Mouse (Mus musculus) adrenal gland, adult 8-10 months (tissue): ENCODE data around the gene Stk25. TPM values are rescaled to one million over a fixed set of nuclear protein-coding genes. Genes with fewer than 3 reads are reported as not detected.

Experiments
- DNase-seq: peaks from one replicate; pipeline ENCODE4 v3.0.0; 2022
- total RNA-seq, 4 experiments: library from RNA; stranded (reverse); gene quantifications; 2 replicates each; pipeline ENCODE4 v1.2.4; 2022

Gene Stk25
- total RNA-seq, 4 experiments from 2014 or later, result 135 to 201 (median 170) TPM

GRCm38 (mm10) chr1:93607090-93608083 lies 51.1 kb downstream of the Stk25 start:
- no peak for DNase-seq

- DNase-seq, result no peak
Measured at GRCm38 (mm10) chr1:93603921-93604320, 54.5 kb downstream of the Stk25 start.

- no peak for DNase-seq
Measured at GRCm38 (mm10) chr1:93602911-93603310, 55.5 kb downstream of the Stk25 start.

GRCm38 (mm10) chr1:93595916-93596315 lies 62.5 kb downstream of the Stk25 start:
- DNase-seq, result no peak

GRCm38 (mm10) chr1:93593960-93594359 lies 64.5 kb downstream of the Stk25 start:
- DNase-seq, result no peak

- DNase-seq, result no peak
Measured at GRCm38 (mm10) chr1:93588346-93588745, 70.1 kb downstream of the Stk25 start.

- DNase-seq, result no peak
Measured at GRCm38 (mm10) chr1:93581545-93581944, 76.9 kb downstream of the Stk25 start.

- DNase-seq, result no peak
Measured at GRCm38 (mm10) chr1:93577861-93578260, 80.6 kb downstream of the Stk25 start.

- DNase-seq, result no peak
Measured at GRCm38 (mm10) chr1:93577066-93577465, 81.4 kb downstream of the Stk25 start.

Other genes starting within 250 kb of the Stk25 start
- gene Hdlbp, start 179.8 kb downstream of the Stk25 start, total RNA-seq, result 100 to 1,000 TPM; 299 to 422 (median 334) TPM
- 10 to 100 TPM; 17.1 to 26.1 (median 24.0) TPM for gene Farp2, start 146.6 kb downstream of the Stk25 start, total RNA-seq
- gene Bok, start 27.0 kb upstream of the Stk25 start, total RNA-seq, result 10 to 100 TPM in 3 of 4 experiments, 1 to 10 TPM in 1; 9.1 to 13.5 (median 11.1) TPM
- gene Atg4b, start 92.8 kb upstream of the Stk25 start, total RNA-seq, result 100 to 1,000 TPM in 2 of 4 experiments, 10 to 100 TPM in 2; 80.6 to 135 (median 109) TPM
- gene Thap4, start 96.2 kb upstream of the Stk25 start, total RNA-seq, result 10 to 100 TPM; 45.0 to 54.2 (median 51.8) TPM
- gene Dtymk, start 143.3 kb upstream of the Stk25 start, total RNA-seq, result 10 to 100 TPM; 60.0 to 89.7 (median 75.5) TPM
- 10 to 100 TPM; 16.6 to 21.9 (median 20.8) TPM for gene Ing5, start 145.3 kb upstream of the Stk25 start, total RNA-seq
- 10 to 100 TPM; 66.1 to 75.9 (median 74.2) TPM for gene D2hgdh, start 166.2 kb upstream of the Stk25 start, total RNA-seq
- under 1 TPM in 1 of 4 experiments, not detected in 3; 0.44 TPM for gene Gal3st2, start 202.6 kb upstream of the Stk25 start, total RNA-seq